Mouse (Mus musculus) left cerebral cortex, adult 2 months (tissue): ENCODE measurements around the gene Rpl26. TPM values are rescaled to one million over a fixed set of nuclear protein-coding genes. Genes with fewer than 3 reads are reported as not detected.

Experiments used
- DNase-seq, 2 experiments: peaks; one replicate each; pipeline ENCODE4 v3.0.0; 2021 to 2022; ENCODE audit warnings: low spot score in 2 of 2, mixed read lengths in 1 of 2; ENCODE audit errors: extremely low spot score in 1 of 2
- H3K27ac ChIP-seq: fragments of 200-600 bp; 2 replicates; pipeline ENCODE4 v1.8.1; 2022
- H3K4me3 ChIP-seq: fragments of 200-600 bp; 2 replicates; pipeline ENCODE4 v1.8.1; 2022
- CTCF ChIP-seq: fragments of 200-600 bp; IDR thresholded peaks from 2 replicates; pipeline ENCODE4 v1.8.1; 2022; ENCODE audit warnings: antibody characterized with exemption, mild to moderate bottlenecking, moderate library complexity
- intact Hi-C: fragments of 180-260 bp; cut with DNase I; formaldehyde crosslinking; loops from one replicate; pipeline ENCODE4 v1.15.1; 2025
- total RNA-seq, 2 experiments: library from RNA; stranded (reverse); gene quantifications; 2 replicates each; pipeline ENCODE4 v1.2.3; 2021

The Rpl26 gene
- total RNA-seq, 2 experiments from 2014 or later: 727 to 749 TPM

DNA sequence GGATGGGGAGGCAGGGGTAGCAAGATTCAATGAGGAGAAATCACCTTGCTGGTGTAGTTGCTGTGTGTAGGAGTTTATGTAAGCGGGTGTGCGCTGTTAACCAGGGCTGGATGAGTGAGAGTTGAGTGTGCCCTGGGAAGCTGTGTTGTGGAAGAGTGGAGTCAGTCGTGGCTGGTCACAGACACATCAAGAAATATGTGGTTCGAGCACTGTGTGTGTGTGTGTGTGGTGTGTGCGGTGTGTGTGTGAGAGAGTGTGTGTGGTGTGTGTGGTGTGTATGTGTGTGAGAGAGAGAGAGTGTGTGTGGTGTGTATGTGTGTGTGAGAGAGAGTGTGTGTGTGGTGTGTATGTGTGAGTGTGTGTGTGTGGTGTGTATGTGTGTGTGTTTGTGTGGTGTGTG is 54.1 kb downstream of the Rpl26 start:
- TF ChIP-seq CTCF: no peak
- DNase-seq: no peak
- H3K4me3 ChIP-seq: no peak overlapping the region

DNA sequence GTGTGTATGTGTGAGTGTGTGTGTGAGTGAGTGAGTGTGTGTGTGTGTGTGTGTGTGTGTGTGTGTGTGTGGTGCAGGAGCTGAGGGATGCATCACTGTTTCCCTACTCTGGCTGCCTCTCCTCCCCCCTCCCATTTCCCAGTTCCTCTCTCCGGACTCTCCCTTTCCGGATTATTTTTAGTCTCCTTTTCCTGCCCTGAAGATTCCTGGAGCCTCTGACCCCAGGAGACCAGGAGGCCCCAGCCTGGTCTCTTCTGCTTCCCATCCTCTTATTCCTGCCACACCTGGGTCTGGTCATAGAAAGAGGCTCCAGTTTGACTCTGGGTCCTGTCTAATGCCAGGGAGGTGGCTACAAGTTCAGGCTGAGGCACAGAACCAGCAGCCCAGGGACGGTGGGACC is 54.7 kb downstream of the Rpl26 start:
- no peak for DNase-seq
- Histone ChIP-seq H3K4me3 (peak overlapping the region; percentile 19; the same call in 1 of the 2 replicates), H3K27ac (peak overlapping the region; percentile 62)
- intact Hi-C loops: no loop called here
- TF ChIP-seq CTCF: no peak

More for the DNA sequence above, 54.1 kb downstream of the Rpl26 start:
- H3K27ac ChIP-seq: no peak overlapping the region
- intact Hi-C loops: no loop called here

Other genes starting within 250 kb of the Rpl26 start
- 100 to 1,000 TPM; 219 to 221 TPM for gene Myh10, start 210.0 kb upstream of the Rpl26 start, total RNA-seq
- 100 to 1,000 TPM; 108 to 115 TPM for gene Ndel1, start 29.7 kb upstream of the Rpl26 start, total RNA-seq
- gene Rnf222, start 13.0 kb upstream of the Rpl26 start, total RNA-seq: not detected
- under 1 TPM; 0.44 to 0.95 TPM for gene Odf4, start 25.5 kb downstream of the Rpl26 start, total RNA-seq
- 10 to 100 TPM; 22.4 to 22.6 TPM for gene Arhgef15, start 55.9 kb downstream of the Rpl26 start, total RNA-seq
- gene Slc25a35, start 66.5 kb downstream of the Rpl26 start, total RNA-seq: 1 to 10 TPM; 5.0 to 5.2 TPM
- gene Rangrf, start 73.6 kb downstream of the Rpl26 start, total RNA-seq: 10 to 100 TPM; 15.7 to 17.0 TPM
- 10 to 100 TPM; 20.1 to 24.7 TPM for gene Pfas, start 106.9 kb downstream of the Rpl26 start, total RNA-seq
- gene Ctc1, start 114.3 kb downstream of the Rpl26 start, total RNA-seq: 10 to 100 TPM; 38.7 to 39.8 TPM
- gene Aurkb, start 144.1 kb downstream of the Rpl26 start, total RNA-seq: under 1 TPM; 0.25 to 0.30 TPM
- 10 to 100 TPM; 31.1 to 33.8 TPM for gene Borcs6, start 158.1 kb downstream of the Rpl26 start, total RNA-seq
- 10 to 100 TPM; 23.3 to 28.0 TPM for gene Tmem107, start 169.2 kb downstream of the Rpl26 start, total RNA-seq
- 1,000 to 10,000 TPM; 1,115 to 1,119 TPM for gene Vamp2, start 186.9 kb downstream of the Rpl26 start, total RNA-seq
- gene Per1, start 193.6 kb downstream of the Rpl26 start, total RNA-seq: 100 to 1,000 TPM; 114 to 185 TPM
- under 1 TPM; 0.57 to 0.82 TPM for gene Hes7, start 218.8 kb downstream of the Rpl26 start, total RNA-seq
- gene 9130213A22Rik, start 221.0 kb downstream of the Rpl26 start, total RNA-seq: 1 to 10 TPM; 1.3 to 1.4 TPM
- gene Aloxe3, start 224.3 kb downstream of the Rpl26 start, total RNA-seq: 1 to 10 TPM; 6.5 TPM